Mouse (Mus musculus) stomach, postnatal 0 days (tissue): ENCODE data around the gene Snph.

Experiments
- CTCF ChIP-seq: IDR thresholded peaks from 2 replicates; pipeline ENCODE4 v1.5.1; 2016; ENCODE audit warnings: antibody characterized with exemption, low read depth, mild to moderate bottlenecking, moderate library complexity
- EP300 ChIP-seq: optimal IDR thresholded peaks from 2 replicates; pipeline ENCODE3; 2016; ENCODE audit warnings: antibody characterized with exemption

DNA sequence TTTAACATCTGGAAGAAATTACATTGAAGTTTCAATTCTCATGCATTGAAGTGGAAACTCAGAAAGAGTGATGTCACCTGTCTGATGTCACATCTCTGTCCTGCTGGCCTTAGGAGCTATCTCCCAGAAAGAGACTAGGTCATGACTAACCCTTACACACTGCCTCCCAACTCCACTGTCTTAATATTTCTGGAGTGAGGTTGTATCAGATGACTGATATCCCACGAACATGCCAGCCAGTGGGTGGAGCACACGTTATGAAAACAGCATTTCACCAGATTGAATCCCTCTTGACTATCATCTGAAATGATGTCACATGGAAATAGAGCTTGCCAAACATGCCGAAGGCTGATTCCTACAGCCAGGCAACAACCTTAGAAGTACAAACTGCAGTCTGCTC is 67.4 kb downstream of the Snph start:
- TF ChIP-seq EP300 (no peak), CTCF (no peak)
